Mouse (Mus musculus): ENCODE measurements around the gene Eif5a.

DNA sequence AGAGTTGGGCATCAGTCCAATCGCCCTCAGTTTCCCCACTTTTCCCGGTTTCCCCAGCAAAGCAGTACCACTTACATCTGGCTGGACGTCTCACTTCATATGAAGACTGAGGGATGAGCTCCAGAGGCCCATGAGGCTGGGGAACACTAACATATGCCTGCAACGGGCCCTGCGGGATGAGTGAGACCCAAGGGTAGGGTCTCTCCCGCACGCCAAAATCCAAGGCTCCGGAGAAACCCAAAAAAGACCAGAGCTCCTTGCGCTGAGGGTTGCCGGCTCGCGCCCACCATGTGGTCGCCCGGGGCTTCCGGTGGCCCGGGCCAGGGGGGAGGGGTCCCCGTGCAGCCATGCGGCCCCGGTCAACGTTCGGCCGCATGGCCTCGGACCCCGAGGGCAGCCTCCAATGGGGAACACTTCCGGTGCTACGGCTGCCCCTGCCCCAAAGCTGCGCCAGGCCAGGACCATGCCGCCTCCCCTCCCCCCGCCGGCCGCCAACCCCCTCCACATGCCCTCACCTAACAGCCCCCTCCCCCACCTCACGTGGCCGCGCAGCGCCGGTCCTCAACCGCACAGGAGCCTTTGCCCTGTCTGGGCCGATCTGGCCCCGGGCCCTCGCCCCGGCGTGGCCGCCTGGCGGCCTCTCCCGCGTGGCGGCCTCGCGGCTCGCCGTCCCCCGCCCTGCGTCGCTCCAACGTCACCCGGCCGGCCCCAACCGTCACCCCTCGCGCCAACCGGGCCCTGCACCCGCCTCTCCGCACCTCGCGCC lies 1.3 kb downstream of the Eif5a start:
- TF ChIP-seq CTCF (IDR thresholded peaks at IDR 0.05; ENCODE audit: control insufficient read depth, insufficient read depth, low read length) (no peak), POLR2A (IDR thresholded peaks at IDR 0.05; ENCODE audit: borderline replicate concordance, control insufficient read depth, low read depth, low read length) (no peak; the same call in 1 of the 2 replicates)
